Mouse (Mus musculus): Measurements from ENCODE around the gene Entpd1. TPM values are rescaled to one million over a fixed set of nuclear protein-coding genes. Genes with fewer than 3 reads are reported as not detected.

The Entpd1 gene
- polyA plus RNA-seq (2017; shearing (Covaris generic)), result 1.1 TPM

GRCm38 (mm10) chr19:40611830-40612506 is at the start of gene Entpd1, which contains the start of gene Tctn3:
TSS of gene Entpd1 (plus strand) at chr19:40612366.
TSS of gene Tctn3 (minus strand) at chr19:40612233.

GRCm38 (mm10) chr19:40588293-40588654 is 23.9 kb upstream of the Entpd1 start, which contains the start of gene Aldh18a1:
TSS of gene Aldh18a1 (minus strand) at chr19:40588463.

GRCm38 (mm10) chr19:40748559-40748958 is 136.4 kb downstream of the Entpd1 start, which contains the start of gene Cc2d2b:
TSS of gene Cc2d2b (plus strand) at chr19:40748753.

Other genes with a start within 250 kb of the Entpd1 start
- gene Sorbs1, start 98.6 kb upstream of the Entpd1 start, polyA plus RNA-seq (2017; shearing (Covaris generic)), result 17.8 TPM
- gene Aldh18a1, start 23.9 kb upstream of the Entpd1 start, polyA plus RNA-seq (2017; shearing (Covaris generic)), result 41.6 TPM
- gene Tctn3, start 133 bp upstream of the Entpd1 start, polyA plus RNA-seq (2017; shearing (Covaris generic)), result 5.8 TPM
- gene Cc2d2b, start 136.4 kb downstream of the Entpd1 start, polyA plus RNA-seq (2017; shearing (Covaris generic)), result not detected
- 2.2 TPM for gene Ccnj, start 218.9 kb downstream of the Entpd1 start, polyA plus RNA-seq (2017; shearing (Covaris generic))